Mouse (Mus musculus): ENCODE measurements around the gene Best1.

- TF ChIP-seq CTCF (IDR thresholded peaks at IDR 0.05; ENCODE audit: low read depth) (no peak), EP300 (IDR thresholded peaks at IDR 0.05; ENCODE audit: low read depth) (no peak)
Observed at GRCm38 (mm10) chr19:10003696-10004095, 2.3 kb upstream of the Best1 start.

All from liver, embryonic 14.5 days (tissue).